Mouse (Mus musculus) embryo, embryonic 10.5 days (tissue): ENCODE measurements around the gene March8.

Experiments used
- DNase-seq: peaks from one replicate; pipeline ENCODE4 v3.0.0-alpha.2; 2015; ENCODE audit warnings: low spot score

The March8 gene

DNA sequence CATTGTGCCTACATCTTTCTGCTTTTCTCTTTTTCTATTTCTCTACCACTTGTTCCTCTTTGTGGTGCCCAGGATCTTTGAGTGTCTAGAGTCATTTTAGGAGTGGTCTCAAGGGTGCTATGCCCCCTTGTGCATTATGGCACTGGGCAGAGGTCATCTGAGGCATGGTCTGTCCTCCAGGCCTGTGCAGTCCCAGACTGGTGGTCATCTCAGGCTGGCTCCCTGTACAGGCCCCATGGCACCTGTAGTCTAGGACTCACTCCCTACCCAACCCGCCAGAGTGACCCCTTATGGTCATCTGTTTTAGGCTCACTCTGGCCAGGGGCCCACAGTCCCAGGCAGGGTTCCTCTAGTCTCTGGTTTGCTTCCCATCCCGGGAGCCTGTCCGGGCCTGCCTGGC lies 33.7 kb downstream of the March8 start:
- no peak for DNase-seq

DNA sequence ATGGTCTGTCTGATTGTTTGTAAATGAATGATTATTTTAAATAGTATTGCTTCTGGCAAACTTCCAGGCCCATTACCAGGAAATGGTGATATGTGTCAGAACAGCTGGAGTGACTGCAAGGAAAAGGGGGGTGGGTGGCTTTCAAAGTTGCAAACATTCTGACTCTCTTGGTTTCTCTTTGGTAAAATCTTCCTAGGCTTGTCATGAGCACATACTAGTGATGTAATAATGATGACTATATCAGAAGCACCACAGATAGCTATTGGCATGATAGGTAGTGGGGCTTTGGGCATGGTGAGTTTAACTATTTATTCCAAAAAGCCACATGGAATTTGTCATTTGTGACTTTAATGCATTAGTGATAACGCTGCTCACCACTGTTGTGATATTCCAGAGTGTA lies 36.3 kb downstream of the March8 start:
- DNase-seq, result no peak

DNA sequence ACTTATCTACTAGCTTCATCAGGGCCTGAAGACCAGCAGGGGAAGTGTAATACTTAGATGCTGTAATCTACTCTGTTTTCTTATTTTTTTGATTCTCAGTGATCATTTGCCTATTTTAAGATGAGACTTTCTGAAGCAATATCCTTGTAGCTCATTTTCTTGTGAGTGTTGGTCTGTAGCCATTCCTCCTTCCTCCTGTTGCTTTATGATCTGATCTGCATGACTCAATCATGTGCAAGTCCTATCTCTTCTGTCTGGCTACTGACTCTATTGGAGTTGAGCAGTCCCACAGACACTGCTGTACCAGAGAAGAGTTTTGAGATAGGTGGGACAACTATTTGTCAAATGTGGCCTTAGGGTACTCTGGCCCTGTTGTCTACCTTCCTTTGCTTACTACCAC lies 36.8 kb downstream of the March8 start:
- DNase-seq, result no peak

DNA sequence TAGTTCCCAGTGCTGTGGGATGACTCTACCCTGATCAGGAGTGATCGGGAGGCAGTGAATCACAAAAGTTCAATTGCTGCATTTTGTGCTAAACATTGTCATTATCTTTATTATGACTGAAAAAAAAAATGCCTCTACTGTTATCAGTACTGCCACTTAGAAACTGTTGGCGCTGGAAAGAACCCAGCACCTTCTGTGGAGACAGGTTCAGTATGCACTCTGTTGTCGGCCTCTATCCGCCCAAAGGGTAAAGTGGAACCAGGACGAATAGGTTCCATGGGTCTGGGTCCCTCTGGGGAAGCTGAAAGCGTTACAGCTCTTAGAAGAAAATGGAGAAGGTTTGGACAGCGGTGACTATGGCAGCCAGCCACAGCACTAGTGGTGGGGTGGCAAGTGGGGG lies 41.1 kb downstream of the March8 start:
- DNase-seq, result no peak

DNA sequence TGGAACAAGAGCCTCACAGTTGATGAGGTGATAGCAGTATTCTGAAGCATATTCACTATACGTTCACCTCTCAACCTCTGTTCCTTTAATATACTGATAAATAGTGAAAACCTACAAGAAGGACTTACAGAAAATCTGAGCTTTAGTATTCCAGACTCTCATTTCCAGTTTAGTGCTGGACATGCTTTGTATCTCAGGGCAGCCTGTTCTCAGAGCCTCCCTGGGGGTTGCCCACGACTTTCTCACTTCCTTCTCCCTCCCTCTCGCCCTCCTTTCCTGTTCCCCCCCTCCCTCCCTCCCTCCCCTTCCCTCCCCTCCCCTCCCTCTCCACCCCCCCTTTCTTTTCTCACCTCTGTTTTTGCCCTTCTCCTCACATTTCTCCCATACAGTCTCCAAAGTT lies 42.3 kb downstream of the March8 start:
- no peak for DNase-seq

DNA sequence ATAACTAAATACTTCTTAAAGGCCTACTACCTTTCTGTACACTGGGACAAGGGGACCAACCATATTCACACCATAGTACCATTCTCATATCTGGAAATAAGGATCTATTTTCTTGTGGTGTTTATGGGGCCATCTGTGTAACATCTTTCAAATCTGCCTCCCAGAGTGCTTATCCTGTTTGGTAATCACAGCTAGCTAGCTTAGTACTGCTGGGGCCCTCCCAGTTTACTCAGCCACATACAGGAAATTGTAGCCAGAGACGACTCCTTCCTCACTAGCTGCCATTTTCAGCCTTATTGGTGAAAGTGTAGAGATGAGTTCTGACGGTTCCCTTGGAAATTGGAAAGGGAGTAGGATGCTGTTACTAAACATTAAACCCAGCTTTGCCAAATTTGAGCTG lies 43.8 kb downstream of the March8 start:
- DNase-seq, result no peak

DNA sequence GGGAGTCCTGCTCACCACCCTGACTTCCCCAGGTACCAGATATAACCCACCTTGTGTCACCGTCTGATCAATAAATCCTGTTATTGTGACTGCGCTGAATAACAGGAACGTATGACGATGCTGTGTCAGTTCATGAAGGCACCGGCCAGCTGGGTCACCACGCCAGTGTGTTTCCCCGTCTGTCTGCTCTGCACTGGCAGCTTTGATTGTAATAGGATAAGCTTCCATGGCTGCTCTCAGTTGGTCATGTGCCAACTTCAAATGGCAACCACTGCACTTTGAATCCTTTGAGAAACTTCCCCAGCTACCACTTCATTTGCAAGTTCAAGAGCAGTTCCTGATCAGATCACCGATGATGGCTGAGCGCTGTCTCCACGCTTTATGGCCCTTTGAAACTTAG lies 45.8 kb downstream of the March8 start:
- no peak for DNase-seq

DNA sequence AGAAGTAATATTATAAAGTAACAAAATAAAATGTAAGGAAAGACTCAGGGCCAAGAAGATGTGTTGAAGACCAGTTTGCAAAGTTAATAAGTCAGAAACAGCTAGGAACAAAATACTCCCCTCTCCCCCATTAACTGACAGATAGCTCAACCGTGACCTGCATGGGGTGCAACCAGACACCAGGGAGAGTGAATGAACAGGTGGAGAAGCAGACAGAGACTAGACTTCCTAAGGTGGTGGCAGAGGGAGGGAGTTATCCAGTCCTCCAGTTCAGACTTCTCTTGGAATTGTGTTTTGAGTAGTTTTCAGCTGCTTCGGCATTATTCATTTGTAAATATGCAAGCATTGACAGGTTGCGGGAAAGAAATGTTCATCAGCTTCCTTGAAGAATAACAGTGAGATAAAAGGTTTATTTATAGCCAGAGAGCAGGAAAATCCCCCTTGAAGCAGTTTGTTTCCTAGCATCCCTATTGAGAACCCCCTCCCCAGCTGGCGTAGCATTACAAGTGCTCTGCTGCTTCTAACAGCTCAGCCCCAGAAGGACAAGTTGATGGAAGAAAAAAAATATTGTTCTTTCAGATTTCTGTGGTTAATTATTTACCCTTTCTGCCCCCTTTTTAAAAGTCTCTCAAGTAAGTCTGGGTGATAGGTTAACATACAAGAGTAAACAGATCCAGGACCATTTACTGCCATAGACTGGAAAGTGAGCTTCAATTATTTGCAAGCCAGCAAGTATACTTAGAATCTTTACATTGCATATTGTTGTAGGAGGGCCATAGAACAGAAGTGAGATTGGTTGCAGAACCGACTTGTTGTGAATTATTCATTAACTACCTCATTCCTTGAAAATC lies 47.6 kb downstream of the March8 start:
- no peak for DNase-seq

DNA sequence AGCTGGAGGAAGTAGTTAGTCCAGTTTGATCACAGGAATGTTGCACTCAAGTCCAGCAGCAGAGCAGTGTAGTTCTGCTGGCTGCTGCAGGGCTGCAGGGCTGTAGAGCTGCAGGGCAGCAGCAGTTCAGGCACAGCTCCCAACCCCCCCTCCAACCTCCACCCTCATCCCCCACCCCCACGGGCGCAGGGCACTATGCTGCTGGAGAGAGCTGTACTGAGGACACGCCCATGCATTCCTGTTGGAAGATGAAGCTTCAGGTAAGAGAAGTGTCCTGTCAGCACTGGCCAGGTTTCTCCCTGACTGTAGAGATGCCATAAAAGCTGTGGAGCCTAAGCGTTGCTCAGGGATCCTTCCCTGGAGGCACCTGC lies 48.2 kb downstream of the March8 start:
- peak; percentile 13 for DNase-seq

DNA sequence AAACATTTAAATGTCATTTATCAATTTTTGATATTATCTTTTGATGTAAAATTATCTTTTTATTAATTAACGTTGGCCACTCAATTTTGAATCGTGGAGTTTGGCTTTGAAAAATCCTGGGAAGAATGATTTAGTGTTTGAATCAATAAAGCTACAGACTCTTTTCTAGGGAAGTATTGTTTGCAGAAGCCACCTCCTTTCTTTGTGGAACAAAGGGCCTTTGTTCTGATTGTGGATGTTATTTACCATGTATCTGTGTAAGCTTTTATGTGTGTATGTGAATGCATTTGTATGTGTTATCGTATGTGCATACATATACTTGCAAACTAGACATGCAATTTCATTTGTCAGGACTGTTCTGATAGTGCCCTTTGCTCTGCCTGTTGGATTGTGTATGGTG lies 48.7 kb downstream of the March8 start:
- no peak for DNase-seq

DNA sequence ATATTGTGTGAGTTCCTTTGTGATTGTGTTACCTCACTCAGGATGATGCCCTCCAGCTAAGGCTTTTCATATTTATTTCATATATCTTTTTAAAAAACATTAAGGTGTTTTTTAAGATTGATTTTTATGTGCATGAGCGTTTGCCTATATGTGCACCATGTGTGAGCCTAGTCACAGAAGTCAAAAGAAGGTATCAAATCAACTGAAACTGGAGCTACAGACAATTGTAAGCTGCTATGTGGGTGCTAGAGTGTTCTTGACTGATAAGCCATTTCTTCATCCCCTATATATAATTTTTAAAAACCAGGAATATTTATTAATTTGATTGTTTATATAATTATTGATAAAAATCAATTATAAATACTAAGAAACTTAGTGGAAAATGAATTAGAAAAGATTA lies 50.2 kb downstream of the March8 start:
- DNase-seq, result no peak

DNA sequence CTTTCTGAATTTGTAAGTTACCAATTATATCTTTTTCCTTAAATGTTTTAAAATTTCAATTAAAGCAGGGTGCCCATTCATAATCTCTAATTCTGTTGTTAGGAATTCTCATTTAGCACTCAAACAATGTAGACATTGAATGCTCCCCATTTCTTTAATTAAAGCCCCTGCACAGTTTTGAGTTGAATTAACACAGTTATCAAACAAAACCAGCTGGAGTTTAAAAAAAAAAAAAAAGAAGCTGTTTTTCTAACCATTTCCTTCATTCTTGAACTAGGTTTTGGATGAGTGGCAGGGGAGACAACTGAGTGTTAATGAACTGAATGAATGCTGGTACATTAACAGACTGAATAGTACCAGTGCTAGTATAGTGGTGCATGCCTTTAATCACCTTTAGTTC lies 51.7 kb downstream of the March8 start:
- no peak for DNase-seq

DNA sequence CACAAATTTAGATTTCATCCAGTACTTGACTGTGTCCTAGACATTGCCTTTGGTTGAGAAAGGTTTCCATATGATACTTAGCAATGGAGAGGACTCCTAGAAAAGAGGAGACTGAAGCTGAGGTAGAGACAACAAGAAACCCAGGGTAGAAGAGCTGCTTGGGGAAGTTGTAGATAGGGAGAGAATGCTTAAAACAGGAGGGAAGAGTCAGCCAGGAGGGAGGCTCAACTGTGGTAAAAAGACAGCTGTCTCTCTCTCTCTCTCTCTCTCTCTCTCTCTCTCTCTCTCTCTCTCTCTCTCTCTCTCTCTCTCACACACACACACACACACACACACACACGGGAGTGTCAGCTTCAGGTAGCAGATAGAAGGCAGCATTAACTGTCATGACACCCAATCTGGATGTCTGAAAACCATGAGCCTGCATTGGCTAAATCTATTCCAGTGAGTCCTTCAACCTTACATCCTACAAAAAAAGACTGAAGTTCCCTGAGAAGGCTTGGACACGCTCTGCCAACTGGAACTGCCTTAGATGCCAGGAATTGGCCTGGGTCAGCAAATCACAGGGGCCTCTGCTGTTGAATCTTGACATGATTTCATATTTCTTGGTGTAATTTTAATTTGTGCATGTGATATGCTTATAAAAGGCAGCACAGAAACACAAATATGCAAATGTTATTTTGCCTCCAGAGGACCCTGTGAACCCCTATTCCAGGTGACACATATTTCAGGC lies 57.3 kb downstream of the March8 start:
- DNase-seq, result no peak

DNA sequence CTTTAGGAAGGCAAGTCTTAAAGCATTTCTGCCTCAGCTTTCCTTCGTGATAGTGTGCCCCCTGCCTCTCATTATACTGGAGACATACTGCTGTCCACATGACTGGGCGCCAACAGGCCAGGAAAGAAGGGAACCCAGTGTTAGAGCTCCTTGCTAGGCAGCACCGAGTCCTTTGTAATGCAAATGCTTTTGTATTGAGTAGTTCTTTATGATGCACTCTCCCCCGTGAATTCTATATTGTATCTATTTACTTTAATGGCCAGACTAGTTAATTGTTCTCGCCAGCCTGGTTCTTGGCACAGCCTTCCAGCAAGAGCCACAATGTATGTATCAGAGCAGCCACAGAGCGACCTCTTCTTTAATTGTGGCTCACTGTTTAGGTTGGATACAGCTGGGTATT lies 59.8 kb downstream of the March8 start:
- peak; percentile 62 for DNase-seq

DNA sequence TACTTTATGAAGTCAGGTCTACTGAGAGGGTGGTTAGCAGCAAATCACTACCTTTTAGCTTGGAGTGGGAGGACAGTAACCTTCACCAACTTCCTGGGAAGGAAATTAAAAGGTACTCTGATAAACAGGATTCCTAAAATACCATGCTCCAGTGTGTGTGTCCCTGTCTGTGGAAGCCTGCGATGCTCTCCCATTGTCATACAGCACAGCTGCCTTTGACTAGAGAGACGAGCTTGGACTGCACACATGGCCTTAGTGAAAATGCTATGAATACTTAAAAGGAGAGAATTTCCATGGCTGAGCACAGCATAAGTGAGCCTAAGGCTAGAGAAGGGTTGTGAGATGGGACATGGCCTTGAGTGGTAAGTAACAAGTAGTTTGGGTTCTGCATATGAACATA lies 60.3 kb downstream of the March8 start:
- no peak for DNase-seq

DNA sequence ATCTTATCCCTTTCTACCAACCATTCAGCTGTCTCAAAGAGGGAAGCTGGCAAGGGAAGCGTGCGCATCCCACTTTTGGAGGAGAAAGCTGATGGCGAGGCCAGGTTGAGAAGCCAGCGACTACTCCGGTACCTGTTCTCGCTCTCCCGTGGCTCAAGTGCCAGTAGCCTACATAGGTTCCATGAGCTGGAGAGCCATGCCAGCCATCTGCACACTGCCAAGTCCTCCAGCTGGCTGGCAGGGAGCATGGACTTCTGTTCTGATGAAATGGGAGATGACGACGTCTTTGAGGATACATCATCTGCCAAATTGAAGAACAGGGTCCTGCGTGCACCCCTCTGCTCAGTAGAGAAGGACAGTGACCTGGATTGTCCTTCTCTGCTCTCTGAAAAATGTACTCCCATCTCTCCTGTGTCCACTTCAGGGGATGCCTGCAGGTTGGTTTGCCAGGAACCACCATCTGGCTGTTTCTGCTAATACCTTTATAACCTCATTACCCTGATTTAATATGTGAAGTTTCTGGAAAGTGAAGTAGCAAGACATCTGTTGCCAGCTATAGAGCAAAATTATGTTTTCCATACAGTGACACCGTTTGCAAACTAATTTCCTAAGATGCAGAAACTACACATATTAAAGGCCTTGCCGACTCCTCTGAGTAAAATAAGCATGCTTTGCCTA lies 64.1 kb downstream of the March8 start:
- DNase-seq, result no peak

DNA sequence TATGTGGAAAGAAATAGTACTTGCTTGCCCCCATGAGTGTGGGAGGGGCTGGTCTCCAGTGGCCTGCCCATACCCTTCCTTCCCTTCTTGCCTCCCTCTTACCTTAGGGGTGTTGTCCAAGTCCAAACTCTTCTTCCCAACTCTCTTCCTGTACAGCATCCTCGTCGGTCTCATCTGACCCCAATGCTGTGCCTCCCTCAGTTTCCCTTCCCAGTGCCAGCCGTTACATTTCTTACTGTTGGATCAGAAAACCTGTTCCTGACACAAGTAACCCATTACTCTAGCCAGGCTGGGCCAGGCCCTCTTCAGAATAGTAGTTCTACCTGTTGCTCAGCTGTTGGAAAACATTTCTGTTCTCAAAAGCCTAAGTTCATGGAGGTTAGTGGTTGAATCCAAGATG lies 64.6 kb downstream of the March8 start:
- DNase-seq, result no peak

DNA sequence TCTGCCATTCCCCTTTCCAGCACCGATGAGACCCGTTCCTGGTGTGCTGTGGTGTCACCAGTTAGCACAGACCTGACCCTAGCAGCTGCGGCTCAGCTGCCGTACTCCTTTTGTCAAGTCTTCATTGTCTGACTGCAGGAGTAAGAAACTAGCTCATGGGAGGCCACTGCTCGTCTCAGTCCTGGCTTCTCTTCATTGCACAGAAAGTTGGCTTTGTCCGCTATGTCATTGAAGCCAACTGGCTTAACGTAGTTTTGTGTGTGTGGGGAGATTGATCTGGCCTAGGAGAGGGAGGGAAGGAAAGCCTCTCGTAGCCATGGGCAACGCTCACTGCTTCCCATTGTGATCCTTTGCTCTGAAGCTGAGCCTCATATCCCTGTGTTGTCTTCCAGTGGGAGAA lies 67.4 kb downstream of the March8 start:
- peak; percentile 47 for DNase-seq

DNA sequence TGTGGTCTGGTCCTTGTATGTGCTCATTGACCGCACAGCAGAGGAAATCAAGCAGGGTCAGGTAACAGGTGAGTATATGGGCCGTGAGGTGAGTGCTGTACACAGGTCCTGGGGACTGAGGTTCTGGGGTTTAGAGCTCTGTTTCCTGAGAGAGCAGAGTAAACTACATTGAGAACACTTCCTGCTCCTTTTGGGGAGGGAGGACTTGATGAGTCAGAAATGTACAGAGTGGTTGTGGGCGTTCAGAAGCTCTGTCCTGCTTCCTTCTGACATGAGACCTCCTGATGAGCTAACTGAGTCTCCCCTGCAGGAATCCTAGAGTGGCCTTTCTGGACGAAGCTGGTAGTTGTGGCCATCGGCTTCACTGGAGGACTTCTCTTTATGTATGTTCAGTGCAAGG lies 67.9 kb downstream of the March8 start:
- no peak for DNase-seq

DNA sequence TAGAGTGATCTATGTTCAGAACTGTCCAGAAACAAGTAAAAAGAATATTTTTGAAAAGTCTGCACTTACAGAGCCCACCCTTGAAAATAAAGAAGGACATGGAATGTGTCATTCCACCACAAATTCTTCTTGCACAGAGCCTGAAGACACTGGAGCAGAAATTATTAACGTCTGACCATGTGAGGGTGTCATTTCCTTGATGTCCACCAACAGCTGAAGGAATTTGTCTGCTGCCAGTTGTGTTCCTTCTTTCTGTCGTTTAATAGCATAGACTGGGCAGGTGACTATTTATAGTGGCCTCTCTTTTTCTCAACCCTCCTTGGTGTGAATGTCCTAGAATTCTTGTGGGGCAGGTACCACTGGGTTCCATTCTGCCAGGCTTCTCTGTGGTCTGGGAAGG lies 68.3 kb downstream of the March8 start:
- no peak for DNase-seq

DNA sequence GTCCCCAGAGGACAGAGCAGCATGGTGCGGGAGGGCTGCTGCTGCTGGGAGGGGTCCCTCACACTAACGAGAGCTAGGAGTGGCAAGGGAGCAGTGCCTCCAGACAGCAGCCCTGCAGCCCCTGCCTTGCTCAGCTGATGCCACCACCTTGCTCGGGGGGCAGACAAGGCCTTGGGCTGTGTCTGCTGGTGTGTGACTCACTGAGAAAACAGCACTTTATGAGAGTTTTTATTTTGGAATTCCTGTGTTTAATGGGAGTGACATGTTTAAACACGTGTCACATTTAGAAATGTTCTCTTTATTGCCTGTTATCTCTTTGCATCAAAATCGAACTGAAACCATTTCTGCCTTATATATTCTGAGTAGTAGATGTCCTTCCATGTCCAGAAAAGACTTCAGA lies 68.9 kb downstream of the March8 start:
- DNase-seq, result no peak

DNA sequence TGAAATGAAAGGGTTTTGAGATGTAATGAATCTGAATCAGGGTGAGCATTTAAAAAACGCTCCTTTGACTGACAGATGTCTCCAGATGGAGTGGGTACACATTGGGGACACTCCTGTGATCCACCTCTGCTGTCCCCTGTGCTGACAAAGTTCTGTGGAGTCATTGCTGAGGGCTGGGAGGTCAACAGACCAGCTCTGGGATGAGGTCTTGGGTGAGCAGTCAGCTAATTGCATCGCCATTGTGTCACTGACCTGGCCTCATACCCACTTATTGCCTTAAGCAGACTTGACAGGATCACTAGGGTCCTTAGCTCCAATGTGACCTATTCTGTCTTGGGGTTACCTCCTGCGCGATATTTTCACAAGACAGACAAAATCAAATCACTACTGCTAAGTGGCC lies 69.4 kb downstream of the March8 start:
- no peak for DNase-seq

DNA sequence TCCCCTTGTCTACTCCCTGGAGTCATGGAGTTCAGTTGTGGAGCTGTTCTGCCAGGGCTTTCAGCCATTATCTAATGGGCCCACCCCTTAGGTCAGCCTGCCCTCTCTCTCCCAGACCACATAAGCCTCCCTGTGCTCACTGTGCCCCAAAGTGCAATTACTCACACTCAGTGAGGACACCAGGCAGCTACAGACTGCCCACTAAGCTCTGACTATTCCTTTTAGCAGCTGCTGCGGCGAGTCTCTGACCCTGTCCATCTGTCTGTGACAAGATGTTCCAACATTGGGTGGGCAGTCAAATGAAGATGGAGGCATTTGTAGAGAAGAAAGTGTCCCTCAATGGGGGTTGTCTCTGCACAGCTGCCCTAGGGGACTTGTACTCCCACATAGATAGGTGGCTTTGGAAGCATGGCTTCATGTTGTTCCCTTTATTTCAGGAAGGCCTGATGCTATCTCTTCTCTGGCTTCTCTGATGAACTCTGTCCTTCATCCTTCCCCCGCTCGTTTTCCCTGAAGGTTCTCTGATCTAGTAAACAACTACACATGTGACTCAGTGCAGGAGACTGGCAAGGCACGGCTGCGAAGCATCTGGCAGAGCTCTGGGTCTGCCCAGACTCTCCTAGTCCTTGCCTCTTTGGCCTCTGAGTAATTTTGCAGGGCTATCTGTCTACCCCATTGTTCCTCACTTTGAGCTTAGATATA lies 70.3 kb downstream of the March8 start:
- DNase-seq, result no peak
